Mouse (Mus musculus) liver, postnatal 0 days (tissue): Measurements from ENCODE around the gene Gfra1. TPM values are rescaled to one million over a fixed set of nuclear protein-coding genes. Genes with fewer than 3 reads are reported as not detected.

Experiments
- ATAC-seq: fragments of 200-750 bp; cut with Nextera tagmentation; 2 replicates; pipeline ENCODE4 v1.8.0; 2017; ENCODE audit warnings: mild to moderate bottlenecking, moderate library complexity
- DNase-seq: peaks from one replicate; pipeline ENCODE4 v3.0.0-alpha.2; 2016
- H3K27ac ChIP-seq: fragments of 300-500 bp; sonication (generic); 2 replicates; pipeline ENCODE4 v1.5.1; 2014; ENCODE audit warnings: antibody characterized with exemption, moderate library complexity, mild to moderate bottlenecking, low read depth
- H3K27me3 ChIP-seq: fragments of 300-500 bp; sonication (generic); 2 replicates; pipeline ENCODE4 v1.6.1; 2014; ENCODE audit warnings: low read length, control low read depth, mixed read lengths; ENCODE audit not compliant: insufficient read depth
- H3K36me3 ChIP-seq: fragments of 300-500 bp; sonication (generic); replicated peaks from 2 replicates; pipeline ENCODE4 v1.6.1; 2014; ENCODE audit warnings: mild to moderate bottlenecking, control low read depth, low read length, moderate library complexity, mixed read lengths; ENCODE audit not compliant: insufficient read depth
- H3K4me1 ChIP-seq: fragments of 300-500 bp; sonication (generic); 2 replicates; pipeline ENCODE4 v1.6.1; 2014; ENCODE audit warnings: antibody characterized with exemption, mild to moderate bottlenecking, control low read depth; ENCODE audit not compliant: insufficient read depth
- H3K4me2 ChIP-seq: fragments of 300-500 bp; sonication (generic); 2 replicates; pipeline ENCODE4 v1.6.1; 2014; ENCODE audit warnings: low read depth, mild to moderate bottlenecking, low read length, moderate library complexity, mixed read lengths
- H3K4me3 ChIP-seq: fragments of 300-500 bp; sonication (generic); 2 replicates; pipeline ENCODE4 v1.5.1; 2014; ENCODE audit warnings: low read depth, low read length
- H3K9ac ChIP-seq: fragments of 300-500 bp; sonication (generic); replicated peaks from 2 replicates; pipeline ENCODE4 v1.6.1; 2014; ENCODE audit warnings: mild to moderate bottlenecking, moderate library complexity
- H3K9me3 ChIP-seq: fragments of 300-500 bp; sonication (generic); 2 replicates; pipeline ENCODE4 v1.6.1; 2016; ENCODE audit warnings: mild to moderate bottlenecking, control low read depth, low read length, mixed read lengths
- CTCF ChIP-seq: sonication (generic); IDR thresholded peaks from 2 replicates; pipeline ENCODE4 v1.5.1; 2016; ENCODE audit warnings: antibody characterized with exemption, low read depth
- EP300 ChIP-seq: IDR thresholded peaks from 2 replicates; pipeline ENCODE4 v1.6.1; 2016; ENCODE audit warnings: antibody characterized with exemption, low read depth, mild to moderate bottlenecking
- WGBS: fragments of 180-500 bp; shearing (Covaris S2); extraction: QIAGEN DNeasy Blood & Tissue Kit; methylation state at CpG from one replicate; pipeline ENCODE4 v1.1.7; 2014; ENCODE audit not compliant: insufficient replicate concordance; 5-methylcytosine and 5-hydroxymethylcytosine counted together
- polyA plus RNA-seq: library from polyadenylated mRNA; unstranded; fragments of >200 nt; fragmentation: Nextera tagmentation; extraction: Ambion mirVana; gene quantifications from 2 replicates; pipeline ENCODE4 v1.2.1, GENCODE M21; 2015

Gfra1 gene
- polyA plus RNA-seq, 1 experiment from 2014 or later, result 8.8 TPM

DNA sequence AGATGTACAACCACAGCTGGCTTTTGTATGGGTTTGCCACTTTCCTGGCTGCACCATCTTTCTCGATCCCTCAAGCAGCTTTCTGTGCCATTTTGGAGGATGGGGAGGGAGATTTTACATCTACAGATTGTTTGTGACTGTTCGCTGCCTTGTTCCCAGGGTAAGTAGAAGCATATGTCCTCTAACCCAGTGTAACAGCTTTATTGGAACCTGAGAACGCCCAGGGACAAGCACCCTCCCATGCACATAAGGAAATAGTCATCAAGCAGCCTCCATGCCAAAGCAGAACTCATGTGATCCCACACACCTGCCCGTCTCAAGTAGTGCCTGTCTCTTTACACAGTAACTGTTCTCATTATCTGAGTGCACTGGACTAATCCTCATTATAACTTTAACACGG, 256.0 kb downstream of the Gfra1 start:
- Histone ChIP-seq H3K9ac (no peak overlapping the region), H3K9me3 (no peaks in the 10 kb centered on the region)
- 73% methylated on average over 5 of the region's 5 CpGs for WGBS

GRCm38 (mm10) chr19:58193733-58194456, 261.8 kb downstream of the Gfra1 start:
- H3K27ac ChIP-seq, result no peak overlapping the region
- H3K9ac ChIP-seq, result no peak overlapping the region
- no peak for TF ChIP-seq CTCF
- DNase-seq, result no peak
- no peaks in the 10 kb centered on the region for H3K9me3 ChIP-seq
- H3K36me3 ChIP-seq, result no peaks in the 10 kb centered on the region
- no peak overlapping the region for H3K4me2 ChIP-seq
- no peak for ATAC-seq
- no peaks in the 10 kb centered on the region for H3K4me1 ChIP-seq
- no peaks in the 10 kb centered on the region for H3K27me3 ChIP-seq
- 51% methylated on average over 7 of the region's 7 CpGs for WGBS
- no peak overlapping the region for H3K4me3 ChIP-seq

More for the DNA sequence above, 256.0 kb downstream of the Gfra1 start:
- H3K27ac ChIP-seq, result no peak overlapping the region
- H3K36me3 ChIP-seq, result no peaks in the 10 kb centered on the region
- ATAC-seq, result no peak
- TF ChIP-seq CTCF, result no peak
- no peak for TF ChIP-seq EP300
- no peaks in the 10 kb centered on the region for H3K4me1 ChIP-seq
- no peak for DNase-seq
- H3K27me3 ChIP-seq, result no peaks in the 10 kb centered on the region
- H3K4me3 ChIP-seq, result no peak overlapping the region
- no peak overlapping the region for H3K4me2 ChIP-seq

DNA sequence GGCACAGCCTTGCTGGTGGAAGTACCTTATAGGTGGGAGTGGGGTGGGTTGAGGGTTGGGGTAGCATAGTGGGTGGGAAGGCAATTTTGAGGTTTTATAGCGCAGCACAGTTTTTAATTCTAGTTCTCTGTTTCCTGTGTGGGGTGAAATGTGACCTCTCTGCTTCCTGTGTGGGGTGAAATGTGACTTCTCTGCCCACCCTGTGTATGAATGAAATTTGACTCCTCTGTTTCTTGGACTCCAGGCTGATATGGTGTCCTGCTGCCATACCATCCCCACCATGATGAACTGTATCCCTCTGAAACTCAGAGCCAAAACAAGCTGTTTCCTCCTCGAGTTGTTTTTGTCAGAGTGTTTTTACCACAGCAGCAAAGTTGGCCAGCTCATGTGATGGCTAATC, 264.8 kb downstream of the Gfra1 start:
- Histone ChIP-seq H3K9me3 (no peaks in the 10 kb centered on the region), H3K27me3 (no peaks in the 10 kb centered on the region), H3K36me3 (no peaks in the 10 kb centered on the region), H3K4me3 (no peak overlapping the region), H3K4me1 (no peaks in the 10 kb centered on the region), H3K4me2 (no peak overlapping the region), H3K27ac (no peak overlapping the region), H3K9ac (no peak overlapping the region)
- TF ChIP-seq CTCF, result no peak
- no peak for TF ChIP-seq EP300
- no peak for ATAC-seq
- 53% methylated on average over 2 of the region's 2 CpGs for WGBS
- no peak for DNase-seq

- no peak overlapping the region for H3K4me3 ChIP-seq
- no peak overlapping the region for H3K4me2 ChIP-seq
- H3K27me3 ChIP-seq, result no peaks in the 10 kb centered on the region
- H3K4me1 ChIP-seq, result no peaks in the 10 kb centered on the region
- no peaks in the 10 kb centered on the region for H3K9me3 ChIP-seq
- 72% methylated on average over 4 of the region's 4 CpGs for WGBS
- DNase-seq, result no peak
- H3K9ac ChIP-seq, result no peak overlapping the region
- no peak overlapping the region for H3K27ac ChIP-seq
- TF ChIP-seq EP300, result no peak
- TF ChIP-seq CTCF, result no peak
- no peak for ATAC-seq
- H3K36me3 ChIP-seq, result no peaks in the 10 kb centered on the region
These were observed 269.2 kb downstream of the Gfra1 start for GRCm38 (mm10) chr19:58186558-58186957.

Other genes starting within 250 kb of the Gfra1 start
- not detected in 2 replicates for gene Ccdc172, start 56.1 kb upstream of the Gfra1 start, polyA plus RNA-seq
- gene Pnlip, start 196.6 kb upstream of the Gfra1 start, polyA plus RNA-seq, result not detected in 2 replicates